Mouse (Mus musculus): ENCODE results near the gene Smyd3. TPM values are rescaled to one million over a fixed set of nuclear protein-coding genes. Genes with fewer than 3 reads are reported as not detected.

The Smyd3 gene
- total RNA-seq, 2 experiments from 2014 or later: 18.2 to 19.3 TPM

- no peak for DNase-seq (ENCODE audit: low spot score in 2 of 2)
Measured at GRCm38 (mm10) chr1:179129995-179130394, 387.8 kb downstream of the Smyd3 start.

DNA sequence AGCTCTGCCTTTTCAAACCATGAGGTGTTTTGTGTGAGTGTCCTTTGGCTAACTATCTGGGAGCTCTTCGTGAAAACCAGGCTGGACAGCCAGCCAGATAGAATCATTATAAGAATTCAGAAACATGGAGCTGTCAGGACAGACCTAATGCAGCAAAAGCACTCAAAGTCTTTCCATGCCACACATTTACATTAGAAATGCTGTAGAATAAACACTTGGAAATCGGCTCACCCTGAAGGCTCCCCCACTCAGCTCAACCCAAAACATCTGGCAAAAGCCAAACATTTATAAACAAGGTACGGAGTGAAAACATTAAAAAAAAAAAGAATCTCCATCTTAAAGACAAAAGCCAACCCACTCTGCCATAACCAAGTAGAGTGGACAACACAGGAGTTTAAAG is 391.6 kb downstream of the Smyd3 start:
- DNase-seq (ENCODE audit: low spot score in 2 of 2): no peak

DNA sequence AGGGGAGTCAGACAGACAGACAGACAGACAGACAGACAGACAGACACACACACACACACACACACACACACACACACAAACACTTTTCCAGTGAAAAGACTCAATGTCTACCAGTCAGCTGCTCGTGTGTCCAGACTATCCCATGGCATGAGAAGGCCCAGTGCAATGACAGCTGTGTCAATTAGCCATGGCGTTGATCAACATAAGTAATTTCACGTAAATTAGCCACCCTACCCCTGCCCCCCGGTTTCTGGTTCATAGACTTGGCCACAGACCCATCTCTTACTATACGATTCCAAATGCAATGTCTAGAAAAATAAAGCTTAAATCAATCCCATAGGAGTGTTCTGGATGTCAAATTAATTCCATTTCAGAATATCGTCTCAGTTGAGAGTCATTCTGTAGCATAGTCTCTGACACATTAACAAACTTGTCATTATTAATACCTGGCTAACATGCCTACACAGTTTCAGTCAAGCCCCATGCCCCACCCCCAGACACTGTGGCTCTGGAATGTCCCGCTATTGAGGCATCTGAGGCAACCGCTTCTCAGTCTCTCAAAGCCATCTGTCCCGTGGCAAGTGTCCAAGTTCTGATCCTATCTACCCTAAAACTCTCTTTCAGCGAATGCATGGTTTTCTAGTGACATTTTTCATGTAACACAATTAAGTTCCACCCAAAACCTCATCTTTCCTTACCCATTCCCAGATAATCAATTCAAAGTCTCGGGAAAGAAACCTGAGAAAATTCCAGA is 395.2 kb downstream of the Smyd3 start:
- DNase-seq (ENCODE audit: low spot score in 2 of 2): peak in 1 of 2 experiments; percentile 46

- DNase-seq (ENCODE audit: low spot score in 2 of 2): no peak
Measured at GRCm38 (mm10) chr1:179120217-179120966, 397.4 kb downstream of the Smyd3 start.

- no peak for DNase-seq (ENCODE audit: low spot score in 2 of 2)
Measured at GRCm38 (mm10) chr1:179118673-179119072, 399.2 kb downstream of the Smyd3 start.

- no peak for DNase-seq (ENCODE audit: low spot score in 2 of 2)
Measured at GRCm38 (mm10) chr1:179116729-179117663, 400.8 kb downstream of the Smyd3 start.

DNA sequence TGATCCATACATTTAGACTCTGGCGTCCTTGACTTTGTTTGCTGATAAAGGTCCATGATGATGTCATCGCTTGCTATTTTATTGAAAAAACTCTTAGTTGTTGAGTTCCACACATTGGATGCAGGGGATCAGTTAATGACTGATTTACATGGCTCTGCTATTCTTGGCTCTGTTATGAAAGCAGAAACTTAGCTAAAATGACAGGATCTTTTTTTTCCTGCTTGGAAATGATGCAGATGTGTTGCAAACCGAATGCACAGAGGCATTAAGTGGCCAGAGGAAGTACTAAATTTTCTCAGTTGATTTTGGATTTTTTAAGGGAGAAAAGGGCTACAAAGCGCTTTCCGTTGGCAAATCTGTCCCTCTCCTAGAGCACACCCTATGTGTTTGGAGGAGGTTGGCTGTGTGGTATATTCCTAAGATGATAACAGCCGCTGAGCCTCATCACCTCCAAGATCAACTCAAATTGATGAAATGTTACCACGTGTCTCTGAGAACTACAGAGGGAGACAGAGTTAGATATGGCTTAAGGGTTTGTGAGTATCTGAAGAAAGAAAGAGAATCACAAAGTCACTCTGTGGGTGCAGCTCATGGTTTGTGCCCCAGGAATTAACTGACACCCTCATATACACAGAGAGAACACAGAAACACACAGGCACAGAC is 402.9 kb downstream of the Smyd3 start:
- DNase-seq (ENCODE audit: low spot score in 2 of 2): no peak

DNA sequence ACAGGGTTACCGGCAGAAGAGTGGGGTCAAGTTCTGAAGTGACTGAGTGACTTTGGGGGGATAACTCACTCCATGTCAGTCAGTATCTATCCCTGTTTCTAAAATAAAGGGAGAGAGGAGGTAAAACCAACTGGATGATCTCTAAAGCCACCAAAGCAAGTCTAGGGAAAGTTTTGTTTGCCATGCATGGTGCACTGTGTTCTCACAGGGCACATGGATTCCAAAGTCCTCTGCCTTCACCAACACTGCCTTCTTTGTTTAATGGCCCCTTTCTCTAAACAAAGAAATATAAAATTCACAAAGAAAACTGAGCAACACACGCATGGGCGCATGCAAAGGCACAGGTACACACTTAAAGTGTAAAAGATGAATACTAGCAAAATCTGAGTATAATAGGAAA is 403.5 kb downstream of the Smyd3 start:
- DNase-seq (ENCODE audit: low spot score in 2 of 2): no peak

DNA sequence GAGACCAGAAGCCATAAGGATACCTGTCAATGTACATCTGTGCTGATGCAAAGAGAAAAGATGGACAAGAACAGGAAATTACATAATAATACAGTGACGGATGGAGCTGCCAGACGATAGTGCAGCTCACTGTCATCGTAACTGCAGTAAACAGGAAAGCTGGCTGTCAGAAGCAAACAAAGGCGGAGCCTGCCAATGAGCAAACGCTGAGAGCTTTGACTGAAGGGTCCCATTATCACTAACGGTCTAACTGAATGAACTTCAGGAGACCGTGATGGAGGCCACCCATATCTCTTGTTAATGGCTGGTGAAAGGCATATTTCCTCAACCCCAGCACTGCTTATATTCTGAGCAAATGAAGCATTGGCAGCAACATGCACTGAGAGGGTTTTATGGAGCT is 409.1 kb downstream of the Smyd3 start:
- DNase-seq (ENCODE audit: low spot score in 2 of 2): peak in 1 of 2 experiments; percentile 18

DNA sequence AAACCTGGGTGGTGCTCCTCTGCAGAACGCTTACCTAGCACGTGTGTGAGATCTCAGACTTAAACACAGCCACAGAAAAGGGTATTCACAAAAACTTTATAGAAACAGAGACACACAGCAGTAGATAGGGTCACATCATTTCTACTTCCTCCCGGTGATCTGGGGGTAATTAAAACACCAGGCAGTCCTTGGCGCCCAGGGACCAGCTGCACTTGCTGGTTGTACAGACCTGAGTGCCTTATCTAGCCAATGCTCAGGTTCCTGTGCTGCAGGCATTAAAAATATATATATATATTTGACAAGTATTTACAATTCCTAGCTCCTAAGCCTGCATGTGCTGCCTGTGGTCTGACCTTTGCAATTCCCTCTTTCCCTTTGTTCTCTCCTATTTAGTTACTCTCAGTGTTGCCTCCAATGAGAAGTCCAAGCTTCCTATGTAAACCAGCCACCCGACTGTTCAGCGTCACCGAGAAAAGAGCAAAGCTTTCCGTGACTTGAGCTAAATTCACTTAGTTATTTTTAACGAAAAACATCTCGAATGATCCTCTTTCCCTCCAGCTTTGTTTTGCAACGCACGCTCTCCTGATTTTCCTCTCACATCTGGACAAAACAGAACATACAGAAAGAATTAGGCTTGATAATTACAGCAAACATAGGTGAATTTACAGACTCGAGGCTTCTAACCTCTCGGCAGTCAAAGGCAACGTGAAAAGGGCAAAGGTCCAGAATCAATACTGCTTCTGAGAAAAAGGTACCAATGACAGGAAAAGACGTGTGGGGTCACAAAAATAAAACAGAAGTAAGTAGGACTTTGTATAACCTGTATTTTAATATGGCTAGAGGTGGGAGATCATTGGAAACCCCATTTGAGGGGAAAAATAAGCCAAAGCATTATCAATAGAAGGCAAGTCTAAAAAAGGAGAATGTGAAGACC is 409.8 kb downstream of the Smyd3 start:
- DNase-seq (ENCODE audit: low spot score in 2 of 2): no peak

DNA sequence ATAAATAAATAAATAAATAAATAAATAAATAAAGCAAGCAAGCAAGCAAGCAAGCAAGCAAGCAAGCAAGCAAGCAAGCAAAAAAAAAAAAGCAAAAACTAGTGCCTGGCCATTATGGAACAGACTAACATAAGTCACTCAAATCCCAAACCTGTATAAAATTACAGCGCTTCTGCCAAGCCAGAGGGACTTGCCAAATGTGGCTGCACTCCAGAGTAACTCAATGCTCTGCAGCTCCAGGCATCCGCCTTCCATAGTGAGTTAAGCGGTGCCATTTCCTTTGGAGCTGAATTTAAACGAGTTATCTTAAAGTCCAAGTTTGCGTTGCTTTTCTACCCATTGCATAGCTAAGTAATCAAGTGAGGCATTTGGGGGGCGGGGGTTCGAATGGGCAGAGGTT is 410.6 kb downstream of the Smyd3 start:
- peak in 1 of 2 experiments; percentile 23 for DNase-seq (ENCODE audit: low spot score in 2 of 2)

DNA sequence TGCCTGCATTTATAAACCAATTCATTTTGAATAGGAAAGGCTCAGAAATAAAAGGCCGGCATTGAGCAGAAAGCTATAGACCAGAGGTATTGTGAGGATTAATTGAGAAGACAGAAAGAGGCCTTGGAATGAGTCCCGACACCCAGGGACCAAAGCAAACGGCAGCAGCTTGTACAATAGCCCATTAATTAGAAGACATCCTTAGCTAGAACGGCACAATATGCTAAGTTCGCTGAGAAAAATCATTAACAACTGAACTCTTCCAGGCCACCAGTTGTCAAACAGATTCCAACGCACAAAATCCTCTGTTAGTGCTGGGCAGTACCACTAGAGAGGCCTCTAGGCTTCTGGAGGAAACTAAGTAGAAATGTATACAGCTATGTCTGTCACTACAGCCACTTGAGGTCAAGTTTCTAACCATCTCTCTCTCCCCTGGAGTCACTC is 411.1 kb downstream of the Smyd3 start:
- DNase-seq (ENCODE audit: low spot score in 2 of 2): peak in 1 of 2 experiments; percentile 16

GRCm38 (mm10) chr1:179106103-179106701 is 411.6 kb downstream of the Smyd3 start:
- no peak for DNase-seq (ENCODE audit: low spot score in 2 of 2)

DNA sequence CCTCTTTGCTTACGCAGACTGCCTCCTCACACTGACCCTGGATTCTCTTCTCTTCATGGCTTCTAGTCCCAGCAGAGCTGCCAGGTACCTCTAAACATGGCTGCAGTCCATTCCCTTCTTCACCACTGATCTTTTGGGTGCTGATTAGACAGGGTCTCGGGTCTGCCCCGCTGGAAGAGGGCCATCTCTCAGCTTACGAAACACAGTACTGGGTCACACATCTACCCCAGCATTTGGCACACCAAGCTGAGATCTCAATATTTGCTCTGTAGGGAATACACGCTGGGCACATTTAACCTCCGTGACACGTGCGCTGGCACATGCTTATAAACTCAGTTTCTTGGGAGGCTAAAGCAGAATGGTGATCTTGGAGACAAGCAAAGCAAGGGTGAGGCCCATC is 413.4 kb downstream of the Smyd3 start:
- no peak for DNase-seq (ENCODE audit: low spot score in 2 of 2)

- no peak for DNase-seq (ENCODE audit: low spot score in 2 of 2)
Measured at GRCm38 (mm10) chr1:179096993-179097392, 420.8 kb downstream of the Smyd3 start.

- DNase-seq (ENCODE audit: low spot score in 2 of 2): no peak
Measured at GRCm38 (mm10) chr1:179096323-179096722, 421.5 kb downstream of the Smyd3 start.

DNA sequence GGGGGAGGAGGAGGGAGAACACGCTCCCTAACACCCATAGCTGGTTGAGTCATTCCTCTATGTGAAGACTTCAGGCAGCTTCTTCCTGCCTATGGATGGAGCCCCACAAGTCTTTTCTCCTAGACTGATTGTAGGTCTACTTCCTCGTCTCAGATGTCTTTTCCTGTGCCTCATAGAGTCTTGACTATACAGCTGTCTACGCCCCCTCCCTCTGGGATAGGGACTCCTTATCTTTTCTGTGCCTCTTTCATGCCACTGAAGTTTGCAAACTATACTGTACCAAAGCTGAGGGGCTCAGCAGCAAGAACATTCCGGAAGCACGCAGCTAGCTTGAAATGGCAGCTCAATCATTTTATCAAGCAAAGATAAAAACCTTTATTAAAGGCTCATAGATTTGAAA is 428.7 kb downstream of the Smyd3 start:
- no peak for DNase-seq (ENCODE audit: low spot score in 2 of 2)

DNA sequence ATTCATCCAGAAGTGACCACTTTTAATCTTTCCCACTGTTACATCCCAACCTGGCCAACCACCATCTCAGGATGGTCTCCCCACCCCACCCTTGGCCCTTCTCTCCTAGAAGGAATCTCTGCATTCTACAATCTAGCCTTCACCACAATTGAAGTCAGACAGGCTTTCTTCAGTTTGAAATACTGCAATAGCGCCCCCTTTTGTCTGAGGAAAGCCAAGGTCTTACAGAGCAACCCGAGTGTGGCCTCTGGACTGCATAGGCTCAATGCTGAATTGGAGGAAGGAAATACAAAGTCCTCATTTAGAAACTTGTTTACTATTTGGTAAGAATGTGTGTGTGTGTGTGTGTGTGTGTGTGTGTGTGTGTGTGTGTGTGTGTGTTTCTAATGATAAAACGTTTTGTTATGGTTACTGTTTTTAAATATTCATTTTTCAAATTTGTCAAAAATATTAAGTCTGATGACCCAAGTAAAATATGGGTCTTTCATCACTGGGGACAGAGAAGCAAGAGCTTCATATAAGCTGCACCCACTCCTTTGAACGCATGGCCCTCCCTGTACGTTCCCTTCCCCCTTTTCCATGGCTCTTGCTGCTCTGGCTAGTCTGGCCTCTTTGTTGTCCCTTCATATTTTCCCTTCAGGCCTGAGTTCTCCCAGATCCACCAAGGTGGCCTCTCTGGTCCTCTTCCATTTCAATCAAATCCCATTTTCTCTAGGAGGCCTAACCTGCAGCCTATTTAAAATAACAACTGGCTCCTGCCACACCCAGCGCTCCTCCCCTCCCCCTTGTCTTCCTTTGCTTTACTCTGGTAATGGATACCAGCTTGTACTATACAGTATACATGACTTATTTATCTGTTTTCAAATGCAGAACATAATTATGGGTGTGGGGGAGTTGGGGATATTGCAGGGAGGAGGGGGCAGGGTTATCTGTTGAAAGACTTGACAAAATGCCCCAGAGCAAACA is 430.5 kb downstream of the Smyd3 start:
- peak in 1 of 2 experiments; percentile 43 for DNase-seq (ENCODE audit: low spot score in 2 of 2)
